Mouse (Mus musculus) ES-E14 (cell line): ENCODE results near the gene Slc25a3.

Experiments used
- CHD2 ChIP-seq: IDR thresholded peaks from 2 replicates; pipeline ENCODE4 v1.6.1; 2014; ENCODE audit warnings: mild to moderate bottlenecking, low read depth, low read length, inconsistent platforms
- HCFC1 ChIP-seq: IDR thresholded peaks from 2 replicates; pipeline ENCODE4 v1.6.1; 2012; ENCODE audit warnings: low read length, inconsistent platforms, borderline replicate concordance; ENCODE audit not compliant: insufficient read depth
- MAFK ChIP-seq: IDR thresholded peaks from 2 replicates; pipeline ENCODE4 v1.6.1; 2014; ENCODE audit warnings: mild to moderate bottlenecking, low read depth, low read length, inconsistent platforms; ENCODE audit not compliant: insufficient read depth
- ZC3H11A ChIP-seq: IDR thresholded peaks from 2 replicates; pipeline ENCODE4 v1.6.1; 2012; ENCODE audit warnings: low read depth, mild to moderate bottlenecking, inconsistent platforms, low read length, borderline replicate concordance

DNA sequence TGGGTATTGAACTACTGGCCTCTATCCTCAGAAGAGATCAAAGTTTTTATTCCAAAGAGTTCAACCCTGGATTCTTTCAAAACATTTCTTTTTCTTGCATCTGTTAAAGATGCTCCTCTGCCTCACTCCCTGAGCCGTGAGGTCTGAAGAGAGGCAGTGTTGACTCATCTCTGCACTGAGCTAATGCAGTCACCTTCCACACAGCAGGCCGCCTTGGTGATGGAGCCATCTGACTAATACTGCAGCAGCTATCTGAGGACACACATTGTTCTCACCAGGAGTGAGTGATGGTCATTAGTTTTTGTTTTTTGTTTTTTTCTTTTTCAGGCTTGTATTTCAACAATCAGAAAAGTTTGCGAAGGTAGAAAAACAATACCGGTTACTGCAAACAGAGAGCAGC, 31.0 kb downstream of the Slc25a3 start:
- TF ChIP-seq MAFK (no peak), ZC3H11A (no peak), HCFC1 (no peak), CHD2 (no peak)
